Mouse (Mus musculus) cerebellum, postnatal 36 days (tissue): ENCODE measurements around the gene Cck.
"Not testable (repeated sequence)": the region's sequence is repeated elsewhere in the genome, so short reads cannot be mapped to it uniquely, and the experiment has no call there.

Experiments
- DNase-seq, 2 experiments: peaks; one replicate each; pipeline ENCODE4 v3.0.0; 2021 to 2022; ENCODE audit warnings: mixed read lengths in 2 of 2

Gene Cck

DNA sequence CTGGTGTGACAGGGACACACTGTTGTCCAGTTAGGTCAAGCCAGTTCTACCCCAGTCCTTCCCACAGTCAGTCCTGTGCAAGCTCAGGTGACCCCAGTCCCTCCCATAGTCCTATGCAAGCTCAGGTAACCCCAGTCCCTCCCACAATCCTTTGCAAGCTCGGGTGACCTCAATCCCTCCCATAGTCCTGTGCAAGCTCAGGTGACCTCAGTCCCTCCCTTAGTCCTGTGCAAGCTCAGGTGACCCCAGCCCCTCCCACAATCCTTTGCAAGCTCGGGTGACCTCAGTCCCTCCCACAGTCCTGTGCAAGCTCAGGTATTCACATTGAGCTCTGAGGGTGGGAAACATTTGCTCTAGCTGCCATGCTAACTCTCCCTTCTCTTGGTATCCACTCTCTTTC is 35.5 kb downstream of the Cck start:
- DNase-seq = no peak

DNA sequence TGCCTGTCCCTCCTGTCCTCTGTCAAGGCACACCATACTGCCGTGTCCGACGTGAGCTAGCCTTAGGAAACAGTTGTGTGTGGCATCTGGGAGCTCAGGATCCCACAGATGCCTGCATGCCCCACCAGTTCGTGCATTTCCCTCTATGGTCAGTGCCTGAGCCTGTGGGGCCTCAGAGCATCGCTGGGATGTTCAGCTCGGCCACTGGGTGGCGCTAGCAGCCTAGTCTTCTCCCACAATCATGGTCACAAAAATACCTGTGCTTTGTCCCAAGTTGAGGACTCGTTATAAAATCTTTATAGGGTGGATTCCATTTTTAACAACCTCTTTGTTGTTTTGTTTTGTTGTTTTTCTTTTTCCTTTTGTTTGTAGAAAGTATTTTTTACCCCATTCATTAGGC is 37.0 kb downstream of the Cck start:
- peak; percentile 69 to 71 for DNase-seq

DNA sequence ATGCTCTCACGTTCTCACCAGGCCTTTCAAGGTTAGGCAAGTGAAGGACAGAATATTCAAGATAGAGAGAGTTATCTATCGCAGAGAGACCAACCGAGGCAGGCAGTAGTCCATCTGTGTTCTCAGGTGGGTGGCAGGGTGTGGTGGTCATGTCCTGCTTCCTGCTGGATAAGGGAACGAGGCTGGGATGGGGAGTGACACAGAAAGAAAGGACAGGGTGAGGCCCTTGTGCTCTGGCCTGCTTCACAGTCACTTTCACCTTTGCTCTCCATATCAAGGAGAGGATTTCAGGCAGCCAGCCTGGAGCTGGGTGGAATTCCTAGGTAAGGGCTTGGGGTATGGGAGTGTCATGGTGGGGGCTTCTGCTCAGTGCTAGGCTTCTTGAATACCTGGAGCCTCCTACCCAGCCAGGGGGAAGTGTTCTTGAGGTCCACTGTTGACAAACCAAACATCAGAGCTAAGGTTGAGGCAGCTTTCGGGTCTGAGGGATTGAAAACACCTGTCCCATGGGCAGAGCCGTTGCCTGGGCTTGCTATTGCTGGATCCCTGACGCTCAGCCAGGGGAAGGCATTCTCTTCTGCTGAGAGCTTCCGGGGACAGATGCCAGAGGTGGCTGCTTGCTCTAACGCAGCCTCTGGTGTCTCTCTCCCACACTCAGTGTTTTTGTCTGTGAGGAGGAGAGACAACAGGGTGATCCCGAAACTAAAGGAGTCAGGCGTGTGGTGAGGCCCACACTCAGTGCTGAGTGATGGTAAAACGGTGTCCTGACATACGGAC is 38.6 kb downstream of the Cck start:
- no peak for DNase-seq

DNA sequence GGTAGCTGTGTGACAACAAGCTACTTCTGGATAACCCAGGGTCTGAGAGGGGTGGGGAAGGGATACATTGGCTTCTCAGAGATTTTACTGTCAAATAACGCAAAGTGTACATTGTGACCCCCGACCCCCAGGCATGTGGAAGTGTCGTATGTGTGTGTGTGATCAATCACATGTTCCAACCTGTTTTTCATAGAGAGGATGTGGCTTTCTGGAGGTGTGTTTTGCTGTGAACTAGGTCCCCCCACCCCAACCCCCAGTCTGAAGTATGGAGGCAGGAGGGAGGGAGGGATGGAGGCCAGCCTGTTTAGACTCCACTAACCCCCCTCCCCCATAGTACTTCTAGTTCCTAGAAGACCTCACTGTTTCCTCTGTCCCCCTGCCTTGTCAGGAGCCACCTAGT is 40.6 kb downstream of the Cck start:
- DNase-seq = no peak

DNA sequence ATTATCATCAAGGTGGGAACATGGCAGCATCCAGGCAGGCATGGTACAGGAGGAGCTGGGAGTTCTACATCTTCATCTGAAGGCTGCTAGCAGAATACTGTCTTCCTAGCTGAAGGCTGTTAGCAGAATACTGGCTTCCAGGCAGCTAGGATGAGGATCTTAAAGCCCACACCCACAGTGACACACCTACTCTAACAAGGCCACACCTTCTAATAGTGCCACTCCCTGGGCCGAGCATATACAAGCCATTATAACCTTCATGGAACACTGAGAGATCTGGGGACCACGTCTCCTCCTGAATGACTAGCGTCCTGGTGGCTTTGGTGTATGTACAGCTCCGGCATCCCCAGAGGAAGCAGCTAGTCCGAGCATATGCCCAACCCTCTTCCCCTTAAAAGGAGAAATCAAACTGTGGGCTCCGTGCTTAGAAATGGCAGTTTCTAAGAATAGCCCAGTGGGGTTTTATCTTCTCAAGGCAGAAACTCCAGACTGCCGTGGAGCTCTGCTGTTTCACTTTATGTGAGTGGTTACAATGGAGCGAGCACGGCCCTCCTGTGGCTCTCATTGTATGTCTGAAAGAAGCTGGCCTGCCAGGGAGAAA is 43.1 kb downstream of the Cck start:
- DNase-seq = not testable (repeated sequence)

DNA sequence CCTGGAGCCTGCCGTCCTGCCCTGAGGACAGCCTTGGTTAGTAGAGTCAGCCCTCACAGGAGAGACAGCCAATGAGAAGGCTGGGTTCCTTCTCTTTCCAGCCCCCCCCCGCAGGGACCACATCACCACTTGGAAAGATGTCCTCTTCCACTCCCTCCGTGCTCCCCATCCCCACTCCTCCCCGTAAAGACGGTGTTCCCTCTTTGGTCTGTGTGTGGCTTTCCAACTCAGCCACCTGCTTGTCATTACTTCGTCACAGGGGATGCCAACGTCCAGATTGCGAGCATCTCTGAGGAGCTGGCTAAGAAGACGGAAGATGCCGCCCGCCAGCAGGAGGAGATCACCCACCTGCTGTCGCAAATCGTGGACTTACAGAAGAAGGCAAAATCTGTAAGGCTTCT is 49.1 kb downstream of the Cck start:
- peak; percentile 48 to 50 for DNase-seq

DNA sequence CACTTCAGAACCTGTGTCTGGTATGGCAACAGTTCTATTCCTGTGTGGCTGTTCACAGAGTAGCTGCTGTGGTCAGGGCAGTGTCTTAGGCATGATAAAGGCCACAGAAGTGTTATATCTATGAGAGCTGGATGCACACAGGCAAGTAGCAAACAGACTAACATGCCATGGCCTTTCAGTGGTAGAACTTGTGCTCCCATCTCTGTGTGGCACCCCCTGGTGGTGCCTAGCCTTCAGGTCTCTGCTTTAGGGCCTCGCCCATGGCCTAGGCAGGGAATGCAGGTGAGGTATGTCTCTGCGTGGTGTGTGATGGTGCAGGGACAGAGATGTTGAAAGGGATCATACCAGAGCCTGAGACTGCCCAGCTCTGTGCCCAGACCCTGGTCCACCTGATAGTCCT is 50.1 kb downstream of the Cck start:
- DNase-seq = peak; percentile 53 to 65

DNA sequence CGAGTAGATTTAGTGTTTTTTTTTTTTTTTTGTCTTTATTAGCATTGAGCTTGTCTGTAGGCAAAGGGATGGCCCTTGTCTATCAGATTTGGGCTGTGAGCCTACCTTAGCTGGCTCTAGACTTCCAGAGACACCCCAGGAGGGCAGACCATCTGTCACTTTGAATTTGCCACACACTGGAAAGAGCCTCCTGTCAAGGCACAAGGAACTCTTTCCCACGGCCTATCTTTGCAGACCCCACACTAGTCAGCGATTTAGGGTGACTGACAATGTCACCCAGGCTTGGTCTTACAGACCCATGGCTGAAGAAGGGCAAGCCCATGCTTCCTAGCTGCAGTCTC is 51.2 kb downstream of the Cck start:
- peak; percentile 85 to 90 for DNase-seq

DNA sequence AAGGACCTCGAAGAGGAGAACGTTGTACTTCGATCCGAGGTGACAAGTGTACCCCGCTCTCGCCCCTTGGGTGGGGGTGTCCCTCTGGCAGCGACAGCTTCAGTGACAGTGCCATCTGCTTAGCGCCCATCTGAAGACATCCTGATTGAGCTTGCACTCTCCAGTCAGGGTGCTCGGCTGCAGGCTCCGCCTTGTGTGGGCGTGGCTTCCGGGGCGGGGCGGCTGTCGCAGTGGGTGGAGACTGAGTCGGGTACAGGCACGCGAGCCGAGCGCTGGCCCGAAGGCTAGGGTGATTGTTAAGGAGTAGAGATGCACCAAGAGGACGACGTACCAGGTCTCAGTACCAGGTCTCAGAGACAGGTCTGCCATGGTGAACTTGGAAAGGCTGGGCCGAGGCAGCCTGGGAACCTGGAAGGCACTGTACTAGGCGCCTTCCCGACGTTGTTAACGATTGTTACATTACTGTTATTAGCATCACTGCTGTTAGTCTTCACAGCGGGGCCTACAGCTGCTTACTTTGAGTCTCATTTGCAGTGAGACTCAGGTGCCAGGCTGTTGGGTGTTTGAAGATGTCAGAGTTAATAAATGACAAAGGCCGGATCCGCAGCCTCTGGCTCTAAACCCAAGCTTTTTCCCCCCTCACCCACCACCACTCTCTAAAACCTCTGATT is 51.7 kb downstream of the Cck start:
- DNase-seq = peak; percentile 28 to 48

DNA sequence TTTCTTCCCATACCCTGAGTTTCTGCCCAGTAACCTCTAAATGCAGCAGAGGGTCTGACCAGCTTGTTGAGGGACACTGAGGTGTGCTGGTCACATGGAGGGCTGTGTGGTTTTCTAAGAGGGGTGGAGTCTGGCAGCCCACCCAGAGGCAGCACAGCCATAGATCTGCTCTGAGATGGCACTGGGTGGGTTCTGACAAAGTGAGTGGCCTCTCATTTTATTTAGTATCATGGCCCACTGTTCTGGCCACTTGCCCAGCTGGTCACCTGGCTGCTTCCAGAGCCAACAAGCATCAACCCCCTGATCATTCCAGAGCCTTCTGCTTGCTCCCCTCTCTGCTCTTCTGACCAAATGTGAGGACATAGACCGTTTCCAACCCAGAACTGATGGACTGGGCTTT is 53.3 kb downstream of the Cck start:
- DNase-seq = no peak
